Mouse (Mus musculus): ENCODE data around the gene Matn4.
"Not testable (repeated sequence)": the region's sequence is repeated elsewhere in the genome, so short reads cannot be mapped to it uniquely, and the experiment has no call there.

DNA sequence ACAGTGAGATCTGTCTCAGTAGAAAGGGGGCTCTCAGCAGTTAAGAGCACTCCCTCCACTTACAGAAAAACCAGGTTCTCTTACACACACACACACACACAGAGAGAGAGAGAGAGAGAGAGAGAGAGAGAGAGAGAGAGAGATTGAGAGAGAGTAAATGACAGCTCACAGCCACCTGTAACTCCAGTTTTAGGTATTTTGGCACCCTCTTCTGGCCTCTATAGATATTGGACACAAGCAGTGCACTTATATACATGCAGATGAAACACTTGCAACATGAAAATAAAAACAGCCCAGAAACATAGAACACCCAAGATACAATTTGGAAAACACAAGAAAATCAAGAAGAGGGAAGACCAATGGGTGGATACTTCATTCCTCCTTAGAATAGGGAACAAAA, 57.3 kb downstream of the Matn4 start:
- not testable (repeated sequence) for TF ChIP-seq CTCF (IDR thresholded peaks at IDR 0.05; ENCODE audit: low read depth, low read length); POLR2A (IDR thresholded peaks at IDR 0.05; ENCODE audit: insufficient read depth, low read length)
